Mouse (Mus musculus): ENCODE measurements around the gene Hcrtr1. TPM values are rescaled to one million over a fixed set of nuclear protein-coding genes. Genes with fewer than 3 reads are reported as not detected.
A peak's percentile ranks its signal among the peaks of the same experiment; 100 is the strongest.

Hcrtr1 gene
- polyA plus RNA-seq, 1 experiment from 2014 or later: 1.7 TPM

DNA sequence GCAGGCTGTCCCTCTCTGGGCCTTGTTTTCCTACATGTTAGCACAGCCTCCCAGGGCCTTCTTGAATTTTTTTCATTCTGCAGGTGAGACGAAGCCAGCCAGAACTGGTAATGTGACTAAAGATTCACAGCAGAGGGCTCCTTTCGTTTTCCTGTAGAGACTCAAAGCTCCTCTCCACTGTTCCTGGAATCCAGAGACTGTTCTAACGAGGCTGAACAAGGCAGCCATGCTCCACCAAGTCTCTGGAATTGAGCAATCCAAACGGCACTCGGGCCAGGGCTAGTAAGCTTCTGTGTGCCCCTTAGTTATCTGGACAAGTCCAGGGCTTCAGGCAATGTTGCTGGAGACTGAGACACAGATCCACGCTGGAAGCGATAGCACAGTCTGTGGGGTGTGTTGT lies 38.4 kb upstream of the Hcrtr1 start:
- Histone ChIP-seq H3K27me3 (ENCODE audit: control insufficient read depth, insufficient read depth, low read length) (peaks cover 29% of the 10 kb centered on the region), H3K4me1 (replicated peaks; ENCODE audit: control insufficient read depth, insufficient read depth, low read length) (peaks cover 10% of the 10 kb centered on the region; the same call in 1 of the 2 replicates), H3K27ac (no peak overlapping the region), H3K4me3 (replicated peaks; ENCODE audit: low read length) (no peak overlapping the region), H3K9me3 (ENCODE audit: control insufficient read depth, low read length) (no peaks in the 10 kb centered on the region), H3K4me2 (replicated peaks) (no peak overlapping the region), H3K9ac (no peak overlapping the region), H3K36me3 (replicated peaks; ENCODE audit: control insufficient read depth, insufficient read depth) (no peaks in the 10 kb centered on the region)
- DNase-seq (ENCODE audit: low spot score): no peak
- no peak for ATAC-seq (ENCODE audit: low FRiP score)
- 76% methylated on average over 7 of the region's 7 CpGs for WGBS

DNA sequence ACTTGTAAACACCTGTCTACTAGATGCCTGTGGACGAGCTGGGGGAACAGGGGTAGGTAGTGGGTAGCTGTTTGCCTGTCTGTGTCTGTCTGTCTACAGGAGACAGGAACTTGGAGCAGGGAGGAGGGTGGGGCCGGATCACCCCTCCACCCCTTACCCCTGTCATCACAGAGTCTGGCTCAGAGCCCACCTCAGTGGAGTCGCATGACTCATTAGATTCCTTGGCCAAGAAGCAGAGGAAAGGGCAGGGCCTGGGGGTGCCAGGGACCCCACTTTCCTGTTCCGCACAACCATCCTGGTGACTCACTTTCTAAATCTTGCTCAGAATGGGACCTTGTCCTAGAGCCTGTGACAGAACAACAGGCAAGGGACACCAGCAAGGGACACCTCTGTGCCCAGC lies 37.9 kb upstream of the Hcrtr1 start:
- no peak overlapping the region for H3K4me3 ChIP-seq (replicated peaks; ENCODE audit: low read length)
- no peak overlapping the region for H3K9ac ChIP-seq
- DNase-seq (ENCODE audit: low spot score): no peak
- no peaks in the 10 kb centered on the region for H3K36me3 ChIP-seq (replicated peaks; ENCODE audit: control insufficient read depth, insufficient read depth)
- 77% methylated on average over 4 of the region's 4 CpGs for WGBS
- H3K9me3 ChIP-seq (ENCODE audit: control insufficient read depth, low read length): no peaks in the 10 kb centered on the region
- H3K4me1 ChIP-seq (replicated peaks; ENCODE audit: control insufficient read depth, insufficient read depth, low read length): peaks cover 10% of the 10 kb centered on the region; the same call in 1 of the 2 replicates
- H3K27me3 ChIP-seq (ENCODE audit: control insufficient read depth, insufficient read depth, low read length): peaks cover 29% of the 10 kb centered on the region
- H3K4me2 ChIP-seq (replicated peaks): no peak overlapping the region
- ATAC-seq (ENCODE audit: low FRiP score): no peak
- no peak overlapping the region for H3K27ac ChIP-seq

DNA sequence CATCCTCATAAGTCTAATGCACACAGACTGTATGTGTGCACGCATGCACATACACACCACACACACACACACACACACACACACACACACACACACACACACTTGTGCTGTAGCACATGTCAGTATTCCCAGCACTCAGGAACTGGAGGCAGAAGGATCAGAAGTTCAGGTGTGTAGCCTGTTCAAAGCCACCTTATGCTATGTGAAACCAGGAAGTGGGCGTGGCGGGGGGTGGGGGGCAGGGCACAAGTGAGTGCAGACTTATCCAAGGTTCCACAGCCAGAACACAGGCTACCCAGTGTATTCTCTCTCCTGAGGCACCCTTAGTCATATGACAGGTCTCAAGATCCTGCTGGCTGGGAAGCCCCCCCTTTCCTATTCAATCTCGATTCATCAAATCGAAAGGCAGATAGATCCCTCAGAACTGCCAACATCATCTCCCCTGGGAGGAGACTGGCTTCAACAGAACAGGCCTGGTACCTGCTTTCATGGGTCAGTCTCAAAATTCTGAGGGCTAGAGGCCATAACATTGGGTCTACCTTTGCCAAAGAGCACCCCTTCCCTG lies 37.1 kb upstream of the Hcrtr1 start:
- Histone ChIP-seq H3K27ac (no peak overlapping the region), H3K9ac (no peak overlapping the region), H3K9me3 (ENCODE audit: control insufficient read depth, low read length) (no peaks in the 10 kb centered on the region), H3K36me3 (replicated peaks; ENCODE audit: control insufficient read depth, insufficient read depth) (no peaks in the 10 kb centered on the region), H3K4me1 (replicated peaks; ENCODE audit: control insufficient read depth, insufficient read depth, low read length) (peaks cover 10% of the 10 kb centered on the region; the same call in 1 of the 2 replicates), H3K27me3 (ENCODE audit: control insufficient read depth, insufficient read depth, low read length) (peaks cover 29% of the 10 kb centered on the region), H3K4me3 (replicated peaks; ENCODE audit: low read length) (no peak overlapping the region), H3K4me2 (replicated peaks) (no peak overlapping the region)
- 75% methylated on average over 5 of the region's 5 CpGs for WGBS
- DNase-seq (ENCODE audit: low spot score) (no peak), ATAC-seq (ENCODE audit: low FRiP score) (no peak)

DNA sequence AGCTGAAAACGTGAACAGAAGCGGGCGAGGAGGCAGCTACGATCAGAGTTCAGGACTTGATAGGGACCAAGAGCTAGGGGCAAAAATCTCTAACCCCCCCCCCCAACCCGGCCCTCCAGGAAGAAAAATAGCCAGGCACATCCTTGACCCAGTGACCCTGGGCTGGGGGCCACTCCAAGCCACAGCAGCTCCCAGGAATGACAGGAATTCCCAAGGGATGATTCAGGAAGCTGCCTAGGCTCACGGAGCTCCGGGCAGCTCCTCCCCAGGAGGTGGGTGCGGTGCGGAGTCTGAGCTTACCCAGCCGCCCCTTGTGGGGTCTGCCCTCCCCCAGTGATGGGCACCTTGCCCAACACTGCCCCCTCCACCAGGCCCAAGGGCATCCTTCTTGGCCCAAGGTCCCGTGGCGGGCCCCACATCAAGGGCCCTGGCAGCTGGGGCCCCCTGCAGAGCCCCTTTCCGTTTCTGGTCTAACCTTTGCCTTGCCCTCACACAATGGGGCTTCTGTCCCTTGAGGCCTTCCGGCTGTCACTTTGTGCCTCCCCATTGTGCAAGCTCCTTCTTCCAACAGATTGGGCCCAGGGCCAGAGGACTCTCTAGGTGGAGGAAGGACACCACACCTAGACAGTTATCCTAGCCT lies 36.0 kb upstream of the Hcrtr1 start, which contains the start of gene Tinagl1:
Tinagl1 (minus strand) TSS at position 51 of the 640 bp plus-strand sequence.
- Histone ChIP-seq H3K27ac (no peak within 1 kb of the TSS), H3K27me3 (ENCODE audit: control insufficient read depth, insufficient read depth, low read length) (peaks cover 29% of the 10 kb centered on the region), H3K36me3 (replicated peaks; ENCODE audit: control insufficient read depth, insufficient read depth) (no peaks in the 10 kb centered on the region), H3K4me2 (replicated peaks) (peak within 1 kb of the TSS; percentile 34), H3K4me1 (replicated peaks; ENCODE audit: control insufficient read depth, insufficient read depth, low read length) (peaks cover 10% of the 10 kb centered on the region; the same call in 1 of the 2 replicates), H3K4me3 (replicated peaks; ENCODE audit: low read length) (peak within 1 kb of the TSS; percentile 10), H3K9ac (no peak within 1 kb of the TSS), H3K9me3 (ENCODE audit: control insufficient read depth, low read length) (no peaks in the 10 kb centered on the region)
- WGBS: under 1% methylated on average over 14 of the region's 14 CpGs
- DNase-seq (ENCODE audit: low spot score) (no peak), ATAC-seq (ENCODE audit: low FRiP score) (no peak)

DNA sequence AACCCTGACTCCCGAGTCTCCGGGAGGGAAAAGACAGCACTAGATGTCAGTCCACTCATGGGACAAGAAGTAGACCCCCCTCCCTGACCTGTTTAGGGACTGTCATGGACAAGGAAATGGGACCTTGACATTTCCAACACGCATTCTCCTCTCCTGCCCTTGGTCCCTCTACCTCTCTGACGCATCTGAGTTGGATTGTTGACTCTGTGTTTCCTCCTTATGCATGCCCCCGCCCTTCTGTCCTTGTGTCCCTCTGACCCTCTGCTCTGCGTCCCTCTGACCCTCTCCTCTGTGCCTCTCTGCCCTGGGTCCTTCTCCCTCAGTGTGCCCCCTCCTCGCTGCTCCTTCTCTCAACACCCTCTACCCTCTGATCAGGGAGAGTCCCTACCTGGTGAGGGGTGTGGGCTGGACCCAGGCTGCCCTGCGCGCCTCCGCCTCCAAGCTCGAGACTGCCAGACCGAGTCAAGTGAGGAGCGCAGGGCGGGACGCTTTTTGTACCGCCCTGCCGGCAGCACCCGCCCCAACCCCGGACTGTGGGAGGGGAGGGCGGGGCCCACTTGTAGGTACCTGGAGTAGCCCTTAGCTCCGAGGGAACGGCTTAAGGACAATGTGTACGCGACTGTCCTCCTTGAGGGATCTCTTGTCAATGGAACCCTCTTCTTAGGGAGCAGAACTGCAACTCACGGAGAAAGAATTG lies 35.3 kb upstream of the Hcrtr1 start:
- Histone ChIP-seq H3K4me2 (replicated peaks) (peak overlapping the region; percentile 34), H3K9ac (no peak overlapping the region), H3K4me3 (replicated peaks; ENCODE audit: low read length) (peak overlapping the region; percentile 10), H3K27ac (no peak overlapping the region), H3K36me3 (replicated peaks; ENCODE audit: control insufficient read depth, insufficient read depth) (no peaks in the 10 kb centered on the region), H3K4me1 (replicated peaks; ENCODE audit: control insufficient read depth, insufficient read depth, low read length) (peaks cover 10% of the 10 kb centered on the region; the same call in 1 of the 2 replicates), H3K9me3 (ENCODE audit: control insufficient read depth, low read length) (no peaks in the 10 kb centered on the region), H3K27me3 (ENCODE audit: control insufficient read depth, insufficient read depth, low read length) (peaks cover 29% of the 10 kb centered on the region)
- DNase-seq (ENCODE audit: low spot score) (no peak), ATAC-seq (ENCODE audit: low FRiP score) (no peak)
- WGBS: 4% methylated on average over 25 of the region's 25 CpGs

DNA sequence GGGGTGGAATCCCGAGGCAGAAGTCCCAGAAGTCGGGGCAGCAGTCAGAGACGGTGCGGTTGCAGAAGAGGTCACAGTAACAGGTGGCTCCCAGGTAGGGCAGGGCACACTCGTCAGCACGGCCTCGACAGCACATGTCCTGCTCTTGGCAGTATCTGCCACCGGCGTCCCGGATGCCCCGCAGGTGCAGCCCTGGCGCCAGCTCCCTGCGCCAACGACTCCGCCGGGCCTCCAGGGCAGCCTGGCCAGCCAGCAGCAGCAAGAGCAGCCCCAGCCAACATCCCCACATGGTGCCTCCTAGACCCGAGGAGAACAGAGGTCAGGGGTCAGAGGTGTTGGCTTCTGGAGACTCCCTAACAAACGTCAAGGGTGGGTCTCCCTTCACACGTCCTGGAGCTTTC lies 34.8 kb upstream of the Hcrtr1 start:
- no peak overlapping the region for H3K9ac ChIP-seq
- DNase-seq (ENCODE audit: low spot score) (no peak), ATAC-seq (ENCODE audit: low FRiP score) (no peak)
- H3K27ac ChIP-seq: no peak overlapping the region
- no peaks in the 10 kb centered on the region for H3K36me3 ChIP-seq (replicated peaks; ENCODE audit: control insufficient read depth, insufficient read depth)
- no peak overlapping the region; the same call in 1 of the 2 replicates for H3K4me2 ChIP-seq (replicated peaks)
- WGBS: 52% methylated on average over 19 of the region's 19 CpGs
- no peak overlapping the region for H3K4me3 ChIP-seq (replicated peaks; ENCODE audit: low read length)
- peaks cover 10% of the 10 kb centered on the region; the same call in 1 of the 2 replicates for H3K4me1 ChIP-seq (replicated peaks; ENCODE audit: control insufficient read depth, insufficient read depth, low read length)
- no peaks in the 10 kb centered on the region for H3K9me3 ChIP-seq (ENCODE audit: control insufficient read depth, low read length)
- H3K27me3 ChIP-seq (ENCODE audit: control insufficient read depth, insufficient read depth, low read length): peaks cover 29% of the 10 kb centered on the region

DNA sequence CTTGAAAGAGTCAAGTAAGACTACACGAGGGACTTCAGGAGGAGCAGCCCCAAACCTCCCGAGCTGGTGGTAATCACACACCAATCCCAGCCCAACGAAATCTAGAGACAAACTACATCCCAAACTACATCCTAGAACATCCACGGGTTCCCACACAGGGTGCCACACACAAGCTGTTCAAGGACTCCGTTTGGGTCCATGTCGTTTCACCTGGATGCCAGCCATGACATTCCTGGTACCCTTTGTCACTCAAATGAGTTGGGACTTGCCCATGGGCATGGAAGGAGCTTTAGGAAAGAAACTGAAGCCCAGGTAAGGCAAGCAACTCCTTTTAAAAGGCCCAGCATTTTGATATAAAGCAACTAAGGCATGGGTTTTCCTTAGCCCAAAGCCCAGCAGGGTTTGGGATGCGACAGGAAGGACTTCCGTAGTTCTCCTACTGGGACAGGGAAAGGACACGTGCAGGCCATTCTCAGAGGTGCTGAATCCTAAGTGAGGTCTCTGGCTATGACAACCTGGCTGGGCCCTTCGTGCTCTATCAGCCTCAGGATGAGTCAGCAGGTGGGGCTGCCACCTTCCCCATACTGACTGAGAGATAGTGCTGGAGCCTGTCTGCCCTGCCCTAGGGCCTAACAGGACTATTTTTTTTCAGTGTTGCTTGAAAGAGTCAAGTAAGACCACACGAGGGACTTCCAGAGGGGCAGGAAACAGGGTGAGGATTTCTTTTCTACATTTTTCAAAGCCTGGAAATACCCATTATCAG lies 34.1 kb upstream of the Hcrtr1 start:
- Histone ChIP-seq H3K27me3 (ENCODE audit: control insufficient read depth, insufficient read depth, low read length) (peaks cover 29% of the 10 kb centered on the region), H3K9ac (no peak overlapping the region), H3K36me3 (replicated peaks; ENCODE audit: control insufficient read depth, insufficient read depth) (no peaks in the 10 kb centered on the region), H3K4me1 (replicated peaks; ENCODE audit: control insufficient read depth, insufficient read depth, low read length) (peaks cover 12% of the 10 kb centered on the region), H3K4me2 (replicated peaks) (no peak overlapping the region), H3K27ac (no peak overlapping the region), H3K4me3 (replicated peaks; ENCODE audit: low read length) (no peak overlapping the region), H3K9me3 (ENCODE audit: control insufficient read depth, low read length) (no peaks in the 10 kb centered on the region)
- DNase-seq (ENCODE audit: low spot score) (no peak), ATAC-seq (ENCODE audit: low FRiP score) (no peak)
- 75% methylated on average over 11 of the region's 11 CpGs for WGBS

DNA sequence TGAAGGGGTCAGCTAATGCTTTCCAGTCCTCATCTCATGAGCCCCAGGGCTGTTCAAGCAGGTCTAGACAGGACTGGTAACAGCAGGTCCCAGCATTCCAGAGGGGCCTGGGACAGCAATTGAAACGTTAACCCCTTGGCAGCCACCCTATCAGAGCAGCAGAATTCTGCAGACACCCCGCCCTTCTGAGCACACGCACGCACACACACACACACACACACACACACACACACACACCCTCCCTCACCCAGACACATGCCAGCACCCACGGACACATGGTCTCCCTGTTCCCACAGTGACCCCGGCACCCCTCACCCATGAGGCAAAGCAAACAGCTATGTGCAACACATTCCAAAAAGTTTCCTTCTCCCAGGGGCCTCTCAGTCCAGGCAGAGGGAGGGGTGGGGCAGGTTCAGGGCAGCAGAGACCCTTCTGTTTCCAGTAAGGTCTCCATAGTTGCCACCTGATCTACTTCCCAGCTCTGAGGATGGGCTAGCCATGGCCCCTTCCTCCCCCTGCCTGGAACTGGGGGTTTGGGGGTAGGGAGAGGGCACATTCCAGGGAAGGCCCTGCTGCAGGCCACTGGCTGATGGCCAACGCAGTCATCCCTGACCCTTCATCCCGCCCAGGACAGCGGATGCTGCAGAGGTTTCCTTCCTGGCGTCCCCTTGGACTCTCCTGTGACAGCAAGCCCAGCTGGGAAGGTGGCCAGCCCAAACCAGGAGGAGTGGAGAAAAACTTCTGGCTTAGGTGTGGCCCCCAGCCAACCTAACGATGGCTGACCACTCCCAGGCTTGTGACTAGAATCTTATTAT lies 33.0 kb upstream of the Hcrtr1 start:
- ATAC-seq (ENCODE audit: low FRiP score): no peak
- H3K27me3 ChIP-seq (ENCODE audit: control insufficient read depth, insufficient read depth, low read length): peaks cover 29% of the 10 kb centered on the region

More for the DNA sequence above, 33.0 kb upstream of the Hcrtr1 start:
- peaks cover 14% of the 10 kb centered on the region for H3K4me1 ChIP-seq (replicated peaks; ENCODE audit: control insufficient read depth, insufficient read depth, low read length)
- no peak overlapping the region for H3K4me3 ChIP-seq (replicated peaks; ENCODE audit: low read length)
- 68% methylated on average over 11 of the region's 11 CpGs for WGBS
- no peak for DNase-seq (ENCODE audit: low spot score)
- no peak overlapping the region for H3K9ac ChIP-seq
- H3K27ac ChIP-seq: no peak overlapping the region
- no peak overlapping the region for H3K4me2 ChIP-seq (replicated peaks)
- no peaks in the 10 kb centered on the region for H3K9me3 ChIP-seq (ENCODE audit: control insufficient read depth, low read length)
- H3K36me3 ChIP-seq (replicated peaks; ENCODE audit: control insufficient read depth, insufficient read depth): no peaks in the 10 kb centered on the region

Measured in hindbrain, embryonic 14.5 days (tissue).